In the genomic region with DNA sequence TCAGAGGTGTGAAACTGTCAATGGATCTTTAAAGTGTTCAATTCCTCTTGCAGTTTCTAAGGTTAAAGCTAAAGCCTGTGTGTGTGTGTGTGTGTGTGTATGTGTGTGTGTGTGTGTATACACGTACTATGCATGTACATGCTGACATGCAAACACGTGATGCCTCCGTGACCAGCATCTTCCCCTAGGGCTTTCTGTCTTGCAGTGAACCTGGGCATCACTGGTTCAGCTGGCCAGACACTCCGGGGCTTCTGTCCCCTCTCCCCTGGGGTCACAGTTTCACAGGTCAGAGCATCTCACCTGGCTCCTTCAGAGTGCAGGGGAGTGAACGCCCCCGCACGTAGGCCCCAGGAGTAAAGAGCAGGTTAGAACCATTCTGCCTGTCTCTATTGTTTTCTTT, we compare ENCODE assay signal across 10 mouse cellular contexts. TPM values are rescaled to one million over a fixed set of nuclear protein-coding genes. Genes with fewer than 3 reads are reported as not detected.
DNase-seq lines count a peak whose midpoint lies in the region; ATAC-seq lines count a peak whose summit lies in the region.
"Had no signal": no experiment of that assay in that cellular context is flagged by ENCODE, and none has a peak within 500 bp of the region (broad histone marks: within the 10 kb centered on the region; RNA-seq: fewer than 3 reads in every experiment).

No protein-coding gene starts in this region.

- peaks cover 11% of the 10 kb centered on the region for H3K4me1 ChIP-seq in embryonic facial prominence, embryonic 12.5 days
- H3K4me1 ChIP-seq in intestine, embryonic 14.5 days (replicated peaks; ENCODE audit: control insufficient read depth, insufficient read depth, low read length), result peaks cover 25% of the 10 kb centered on the region
- peaks cover 15% of the 10 kb centered on the region for H3K4me1 ChIP-seq in midbrain, embryonic 14.5 days (ENCODE audit: control insufficient read depth, insufficient read depth, low read length)

- ATAC-seq in embryonic facial prominence, embryonic 12.5 days (ENCODE audit: insufficient number of reproducible peaks, insufficient read depth, low FRiP score, low TSS enrichment), result no peak
- ATAC-seq in intestine, embryonic 14.5 days (replicated peaks; ENCODE audit: low FRiP score, low TSS enrichment, low read depth), result no peak
- ATAC-seq in midbrain, embryonic 14.5 days (ENCODE audit: low FRiP score, low TSS enrichment), result no peak

- H3K36me3 ChIP-seq in embryonic facial prominence, embryonic 12.5 days, result no peaks in the 10 kb centered on the region
- H3K36me3 ChIP-seq in intestine, embryonic 14.5 days (ENCODE audit: control insufficient read depth, insufficient read depth, low read length), result no peaks in the 10 kb centered on the region
- H3K36me3 ChIP-seq in midbrain, embryonic 14.5 days (ENCODE audit: control insufficient read depth, insufficient read depth, low read length), result 0 out of 2 replicates have a peak, but pooled peaks cover 4% of the 10 kb centered on the region

- peak; percentile 38 for DNase-seq in cerebellum, adult 9-10 months
- DNase-seq in cerebellum, adult 11 months, result no peak
- DNase-seq in intestine, embryonic 14.5 days (ENCODE audit: low spot score), result no peak
- peak; percentile 56 for DNase-seq in midbrain, embryonic 14.5 days
- DNase-seq in Muller cell, postnatal 12 days (ENCODE audit: inconsistent ontology term), result no peak
- DNase-seq in cerebellum, postnatal 36 days, result no peak
- DNase-seq in c-Kit-positive CD71-positive TER-119-positive erythroid progenitor cells, embryonic 14.5 days (ENCODE audit: low spot score), result no peak
- DNase-seq: spleen, adult 18-20 months had no signal

- peak overlapping the region; percentile 34; the same call in 1 of the 2 replicates for H3K9ac ChIP-seq in embryonic facial prominence, embryonic 12.5 days
- H3K9ac ChIP-seq in intestine, embryonic 14.5 days (ENCODE audit: low read length), result no peak overlapping the region
- peak overlapping the region; percentile 56 for H3K9ac ChIP-seq in midbrain, embryonic 14.5 days (replicated peaks; ENCODE audit: low read length)

- WGBS in embryonic facial prominence, embryonic 12.5 days, result 35% methylated on average over 7 of the region's 7 CpGs
- WGBS in intestine, embryonic 14.5 days, result 63% methylated on average over 7 of the region's 7 CpGs
- 8% methylated on average over 7 of the region's 7 CpGs for WGBS in midbrain, embryonic 14.5 days

- no peaks in the 10 kb centered on the region for H3K9me3 ChIP-seq in embryonic facial prominence, embryonic 12.5 days
- no peaks in the 10 kb centered on the region for H3K9me3 ChIP-seq in intestine, embryonic 14.5 days (ENCODE audit: control insufficient read depth, low read length)
- H3K9me3 ChIP-seq in midbrain, embryonic 14.5 days (ENCODE audit: control insufficient read depth, low read length), result no peaks in the 10 kb centered on the region

- no peak overlapping the region for H3K4me3 ChIP-seq in embryonic facial prominence, embryonic 12.5 days
- H3K4me3 ChIP-seq in intestine, embryonic 14.5 days (ENCODE audit: low read depth, low read length), result no peak overlapping the region
- H3K4me3 ChIP-seq in midbrain, embryonic 14.5 days (replicated peaks; ENCODE audit: low read depth, low read length), result peak overlapping the region; percentile 75

- H3K27ac ChIP-seq in embryonic facial prominence, embryonic 12.5 days, result no peak overlapping the region
- H3K27ac ChIP-seq in intestine, embryonic 14.5 days (ENCODE audit: low read depth), result no peak overlapping the region
- peak overlapping the region; percentile 61; the same call in 1 of the 2 replicates for H3K27ac ChIP-seq in midbrain, embryonic 14.5 days (replicated peaks; ENCODE audit: low read depth, low read length)

- no peaks in the 10 kb centered on the region for H3K27me3 ChIP-seq in embryonic facial prominence, embryonic 12.5 days
- no peaks in the 10 kb centered on the region for H3K27me3 ChIP-seq in intestine, embryonic 14.5 days (replicated peaks; ENCODE audit: control insufficient read depth, insufficient read depth, low read length)
- H3K27me3 ChIP-seq in midbrain, embryonic 14.5 days (ENCODE audit: control insufficient read depth, insufficient read depth, low read length), result no peaks in the 10 kb centered on the region

- H3K4me2 ChIP-seq in embryonic facial prominence, embryonic 12.5 days (replicated peaks), result peak overlapping the region; percentile 73
- H3K4me2 ChIP-seq in intestine, embryonic 14.5 days (ENCODE audit: low read length), result peak overlapping the region; percentile 74; the same call in 1 of the 2 replicates
- H3K4me2 ChIP-seq in midbrain, embryonic 14.5 days (ENCODE audit: low read length), result peak overlapping the region; percentile 73

RNA-seq across cellular contexts. Expression of a gene that starts 2.0 kb away (rescaled TPM):
- 57.3 and 62.6 TPM in 2 replicates for polyA plus RNA-seq in embryonic facial prominence, embryonic 12.5 days (2016; fragmentation: Nextera tagmentation; extraction: Ambion mirVana)
- polyA plus RNA-seq in intestine, embryonic 14.5 days (2014; fragmentation: Nextera tagmentation; extraction: Ambion mirVana), result 86.5 and 88.7 TPM in 2 replicates
- polyA plus RNA-seq in midbrain, embryonic 14.5 days (2014; fragmentation: Nextera tagmentation; extraction: Ambion mirVana), result 27.5 and 46.0 TPM in 2 replicates

RNA-seq across cellular contexts. Expression of a gene that starts 20.3 kb away (rescaled TPM):
- polyA plus RNA-seq in embryonic facial prominence, embryonic 12.5 days (2016; fragmentation: Nextera tagmentation; extraction: Ambion mirVana), result not detected in 2 replicates
- polyA plus RNA-seq in intestine, embryonic 14.5 days (2014; fragmentation: Nextera tagmentation; extraction: Ambion mirVana), result not detected in 2 replicates
- not detected in 2 replicates for polyA plus RNA-seq in midbrain, embryonic 14.5 days (2014; fragmentation: Nextera tagmentation; extraction: Ambion mirVana)
- polyA plus RNA-seq: heart, embryonic 14.5 days had no signal

RNA-seq across cellular contexts. Expression of a gene that starts 36.5 kb away (rescaled TPM):
- 0.51 TPM in 1 of 2 replicates, not detected in the other for polyA plus RNA-seq in embryonic facial prominence, embryonic 12.5 days (2016; fragmentation: Nextera tagmentation; extraction: Ambion mirVana)
- polyA plus RNA-seq in intestine, embryonic 14.5 days (2014; fragmentation: Nextera tagmentation; extraction: Ambion mirVana), result 0.07 TPM in 1 of 2 replicates, not detected in the other
- 0.19 TPM in 1 of 2 replicates, not detected in the other for polyA plus RNA-seq in midbrain, embryonic 14.5 days (2014; fragmentation: Nextera tagmentation; extraction: Ambion mirVana)
- polyA plus RNA-seq: heart, embryonic 14.5 days had no signal

RNA-seq across cellular contexts. Expression of a gene that starts 38.5 kb away (rescaled TPM):
- polyA plus RNA-seq in embryonic facial prominence, embryonic 12.5 days (2016; fragmentation: Nextera tagmentation; extraction: Ambion mirVana), result not detected in 2 replicates
- not detected in 2 replicates for polyA plus RNA-seq in intestine, embryonic 14.5 days (2014; fragmentation: Nextera tagmentation; extraction: Ambion mirVana)
- not detected in 2 replicates for polyA plus RNA-seq in midbrain, embryonic 14.5 days (2014; fragmentation: Nextera tagmentation; extraction: Ambion mirVana)
- polyA plus RNA-seq: heart, embryonic 14.5 days had no signal

RNA-seq across cellular contexts. Expression of a gene that starts 58.0 kb away (rescaled TPM):
- not detected in 2 replicates for polyA plus RNA-seq in embryonic facial prominence, embryonic 12.5 days (2016; fragmentation: Nextera tagmentation; extraction: Ambion mirVana)
- not detected in 2 replicates for polyA plus RNA-seq in intestine, embryonic 14.5 days (2014; fragmentation: Nextera tagmentation; extraction: Ambion mirVana)
- polyA plus RNA-seq in midbrain, embryonic 14.5 days (2014; fragmentation: Nextera tagmentation; extraction: Ambion mirVana), result not detected in 2 replicates
- polyA plus RNA-seq: heart, embryonic 14.5 days had no signal

Comparison
In these comparisons a context has a peak if more than half of its experiments do, and no peak if none do; other contexts are left out.
1. DNase-seq: peak in cerebellum, adult 9-10 months (single experiment) and midbrain, embryonic 14.5 days (single experiment); none in cerebellum, adult 11 months (single experiment), intestine, embryonic 14.5 days (single experiment), Muller cell, postnatal 12 days (single experiment), cerebellum, postnatal 36 days (0 of 2) and c-Kit-positive CD71-positive TER-119-positive erythroid progenitor cells, embryonic 14.5 days (single experiment).
2. Peak in every context shown above with its lines, with median percentiles within 50 percentile points of each other: H3K4me2 ChIP-seq.